Mouse (Mus musculus) heart, postnatal 10 days (tissue): Measurements from ENCODE around the gene Rcan2. TPM values are rescaled to one million over a fixed set of nuclear protein-coding genes. Genes with fewer than 3 reads are reported as not detected.

Experiments used
- DNase-seq, 2 experiments: peaks; one replicate each; pipeline ENCODE4 v3.0.0; 2021
- intact Hi-C: fragments of 180-260 bp; cut with DNase I; formaldehyde crosslinking; loops from one replicate; pipeline ENCODE4 v1.15.1; 2025
- total RNA-seq, 2 experiments: library from RNA; stranded (reverse); gene quantifications; 2 replicates each; pipeline ENCODE4 v1.2.3; 2021

Gene Rcan2
- total RNA-seq: 100 to 1,000 TPM; 209 to 216 TPM

DNA sequence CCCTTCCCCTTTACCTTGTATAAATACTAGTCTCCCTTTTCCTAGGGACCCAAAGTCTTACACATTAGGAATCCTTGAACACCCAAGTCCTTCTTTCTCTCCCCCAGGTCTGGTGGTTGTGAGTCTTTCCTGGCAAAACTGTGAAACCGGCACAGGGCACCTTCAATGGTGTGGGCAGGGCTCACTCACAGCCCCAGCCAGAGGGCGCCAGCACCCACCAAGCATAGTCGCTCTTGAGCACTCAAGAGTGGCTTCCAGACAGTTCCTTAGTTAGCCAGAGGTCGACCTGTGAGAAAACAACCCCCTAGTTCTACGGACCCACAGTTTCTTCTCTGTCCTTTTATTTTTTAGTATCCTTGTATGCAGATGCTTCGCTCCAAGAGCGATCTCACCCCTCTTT lies at the start of gene Rcan2:
Gene Rcan2, plus strand, starts transcription at position 275 of the 400 bp plus-strand sequence.
- intact Hi-C loops: loop anchor here (2.0 to 10.0 kb wide), 4 partner anchors 68 to 334 kb away; no protein-coding TSS in a partner anchor

DNA sequence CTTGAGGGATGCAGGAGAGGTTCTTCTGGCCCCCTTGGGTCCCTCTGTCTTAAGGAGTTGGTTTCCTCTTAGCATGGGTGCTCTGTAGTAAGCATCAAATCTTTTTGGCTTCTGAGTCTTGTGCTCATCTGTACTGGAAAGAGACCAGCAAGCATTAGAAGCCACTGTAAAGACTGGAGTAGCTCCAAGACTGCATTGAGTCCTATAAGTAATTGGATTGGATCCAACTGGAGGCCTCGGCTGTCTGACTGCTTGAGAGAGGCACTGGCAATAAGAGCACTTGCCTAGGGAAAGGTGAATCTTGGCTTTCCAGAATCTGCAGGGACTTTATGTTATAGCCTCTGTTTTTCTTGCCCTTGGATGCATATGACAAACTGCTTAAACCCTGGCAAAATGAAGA lies 48.3 kb upstream of the Rcan2 start:
- DNase-seq: no peak
- intact Hi-C loops: no loop called here

More for the DNA sequence above, at the start of gene Rcan2:
- peak; percentile 76 to 77 for DNase-seq

DNA sequence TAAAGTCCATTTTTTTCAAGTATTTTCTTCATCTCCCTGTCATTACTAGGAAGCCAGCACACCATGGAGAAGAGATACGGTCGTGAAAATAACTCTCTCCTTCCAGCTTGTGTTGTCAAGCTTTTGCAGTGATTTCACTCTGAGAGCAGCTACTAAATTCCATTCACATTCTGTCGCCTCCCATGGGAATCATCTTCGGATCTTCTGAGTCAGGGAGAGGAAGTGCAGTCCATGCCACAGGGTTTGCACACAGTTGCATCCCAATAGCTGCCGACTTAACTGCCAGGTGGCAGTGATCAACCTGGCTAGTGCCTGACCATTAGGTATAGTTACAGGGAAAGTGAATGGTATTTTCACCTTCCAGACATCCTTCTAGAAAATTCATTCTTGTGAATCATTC lies 46.5 kb upstream of the Rcan2 start:
- DNase-seq: peak; percentile 34 to 41
- intact Hi-C loops: no loop called here

DNA sequence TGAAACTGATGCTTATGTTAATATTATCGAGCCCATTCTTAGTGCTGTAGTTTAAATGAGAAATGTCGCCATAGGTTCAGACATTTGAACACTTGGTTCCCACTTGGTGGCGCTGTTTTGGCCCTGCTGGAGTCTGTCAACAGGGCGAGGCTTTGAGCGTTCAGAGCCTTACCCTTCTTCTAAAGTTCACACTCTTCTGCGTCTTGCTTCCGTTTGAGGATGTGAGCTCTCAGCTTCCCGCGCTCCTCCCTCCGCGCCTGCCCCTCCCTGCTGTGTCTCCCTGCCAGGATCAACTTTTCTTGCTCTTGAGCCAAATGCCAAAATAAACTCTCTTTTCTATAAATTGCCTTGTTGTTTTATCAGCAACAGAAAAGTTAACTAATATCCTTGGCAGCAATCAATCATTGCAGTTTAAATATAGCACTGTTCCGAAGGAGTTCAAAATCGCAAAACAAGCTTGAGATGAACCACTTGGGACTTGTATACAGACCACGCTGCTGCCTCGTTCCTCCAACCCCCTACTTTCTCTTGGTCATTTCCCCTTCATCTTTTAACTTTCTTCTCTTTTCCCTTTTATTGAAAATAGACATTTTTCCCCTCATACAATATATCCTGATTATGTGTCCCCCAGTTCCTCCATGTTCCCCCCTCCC lies 42.4 kb upstream of the Rcan2 start:
- DNase-seq: peak; percentile 43 to 54
- intact Hi-C loops: no loop called here

DNA sequence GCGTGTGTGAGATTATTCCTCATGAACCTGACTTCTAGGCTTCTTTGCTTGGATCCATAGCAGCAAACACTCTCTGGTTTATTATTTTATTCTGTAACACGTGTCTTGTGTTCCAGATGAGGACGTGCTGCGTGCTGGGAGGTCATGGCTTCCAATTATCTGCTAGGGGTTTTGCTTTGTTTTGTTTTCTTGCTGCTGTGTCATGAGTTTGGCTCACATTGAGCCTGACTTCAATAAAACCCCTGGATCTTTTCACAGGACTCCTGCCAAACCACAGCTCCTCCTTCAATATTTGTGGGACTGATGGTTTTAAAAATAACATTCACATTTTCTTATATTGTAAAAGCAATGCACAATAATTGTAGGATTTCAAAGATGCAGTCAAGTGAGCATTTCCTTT lies 16.6 kb upstream of the Rcan2 start:
- intact Hi-C loops: loop anchor here (5.0 kb wide), 1 partner anchor 37 kb away; no protein-coding TSS in a partner anchor
- peak; percentile 24 to 33 for DNase-seq

DNA sequence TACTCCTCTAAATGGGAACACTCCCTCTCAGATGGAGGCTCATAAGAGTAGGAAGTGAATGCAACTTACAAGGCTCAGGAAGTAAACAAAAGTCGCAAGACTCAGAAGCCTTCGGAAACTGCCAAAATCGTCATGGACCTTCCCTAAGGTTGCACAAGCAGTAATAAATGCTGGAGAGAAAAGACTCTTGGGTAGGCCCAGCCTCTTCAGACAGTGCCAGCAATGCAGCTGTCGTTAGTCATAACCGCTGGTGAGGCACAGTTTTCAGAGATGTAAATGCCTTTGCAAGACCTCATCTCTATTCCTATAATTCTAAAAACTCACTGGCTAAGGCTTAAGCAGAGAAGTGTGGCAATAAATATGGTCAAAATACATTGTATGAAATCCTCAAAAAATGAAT lies 12.9 kb upstream of the Rcan2 start:
- no peak for DNase-seq
- intact Hi-C loops: no loop called here

DNA sequence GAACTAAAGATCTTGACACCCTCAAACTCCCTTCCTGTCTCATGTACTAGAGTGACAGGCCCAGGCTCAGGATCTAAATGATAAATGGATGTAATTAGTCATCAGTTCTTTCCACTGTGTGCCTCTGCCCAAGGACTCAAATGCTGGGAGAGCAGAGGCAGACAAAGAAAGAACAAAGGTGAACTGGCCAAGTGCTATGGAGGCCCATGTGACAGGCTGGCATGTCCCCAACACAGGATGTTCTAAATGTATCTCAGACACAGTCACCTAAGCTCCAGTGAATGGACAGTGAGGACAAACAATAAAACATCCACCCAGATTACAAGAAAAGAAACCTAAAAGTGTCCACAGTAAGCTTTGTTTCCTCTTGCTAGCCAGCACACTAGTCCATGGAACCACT lies 11.8 kb upstream of the Rcan2 start:
- intact Hi-C loops: no loop called here
- peak in 1 of 2 experiments; percentile 64 for DNase-seq

DNA sequence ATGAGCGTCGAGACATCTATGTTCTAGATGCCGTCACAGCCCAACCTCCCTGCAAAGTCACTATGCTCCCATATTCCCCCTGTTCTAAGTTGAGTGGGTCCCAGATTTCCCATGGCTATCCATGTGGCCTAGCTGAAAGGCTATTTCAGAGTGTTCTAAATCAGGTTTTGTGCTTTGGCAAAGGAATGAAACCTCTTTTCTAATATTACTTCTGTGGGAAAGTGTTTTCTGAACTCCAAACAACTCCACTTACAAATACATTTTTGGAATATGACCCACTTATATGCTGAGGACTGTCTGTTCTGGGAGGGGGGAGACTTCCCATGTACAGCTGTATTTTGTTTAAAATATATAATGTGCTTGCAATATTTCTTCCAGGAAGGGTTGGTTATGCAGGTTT lies 9.4 kb upstream of the Rcan2 start:
- intact Hi-C loops: no loop called here

DNA sequence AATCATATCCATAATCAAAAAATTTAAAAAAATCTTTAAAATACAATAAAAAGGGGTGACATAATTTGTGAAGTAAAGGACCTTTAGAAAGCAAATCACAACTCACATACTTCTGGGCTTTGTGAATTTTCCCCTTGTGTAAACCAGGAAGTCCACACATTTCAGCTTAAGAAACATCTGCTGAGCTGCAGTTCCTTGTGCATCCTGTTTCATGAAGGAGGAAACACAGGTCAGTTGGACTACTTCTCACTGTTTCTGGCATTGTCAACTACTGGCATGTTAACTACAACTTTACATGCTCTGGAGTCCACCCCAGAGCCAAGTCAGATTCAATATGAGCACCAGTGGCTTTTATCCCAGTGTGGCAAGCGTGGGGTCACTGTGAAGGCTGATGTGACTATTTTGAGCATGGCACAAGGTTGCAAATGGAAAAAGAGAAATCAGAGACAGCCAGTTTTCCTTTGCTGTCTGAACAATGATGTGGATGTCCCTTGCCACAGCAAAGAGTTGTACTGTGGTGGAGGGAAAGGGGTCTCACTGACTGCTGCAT lies 6.3 kb upstream of the Rcan2 start:
- intact Hi-C loops: loop anchor here (5.0 kb wide), 1 partner anchor 48 kb away; no protein-coding TSS in a partner anchor
- DNase-seq: peak; percentile 65 to 66

More for the DNA sequence above, 9.4 kb upstream of the Rcan2 start:
- no peak for DNase-seq

DNA sequence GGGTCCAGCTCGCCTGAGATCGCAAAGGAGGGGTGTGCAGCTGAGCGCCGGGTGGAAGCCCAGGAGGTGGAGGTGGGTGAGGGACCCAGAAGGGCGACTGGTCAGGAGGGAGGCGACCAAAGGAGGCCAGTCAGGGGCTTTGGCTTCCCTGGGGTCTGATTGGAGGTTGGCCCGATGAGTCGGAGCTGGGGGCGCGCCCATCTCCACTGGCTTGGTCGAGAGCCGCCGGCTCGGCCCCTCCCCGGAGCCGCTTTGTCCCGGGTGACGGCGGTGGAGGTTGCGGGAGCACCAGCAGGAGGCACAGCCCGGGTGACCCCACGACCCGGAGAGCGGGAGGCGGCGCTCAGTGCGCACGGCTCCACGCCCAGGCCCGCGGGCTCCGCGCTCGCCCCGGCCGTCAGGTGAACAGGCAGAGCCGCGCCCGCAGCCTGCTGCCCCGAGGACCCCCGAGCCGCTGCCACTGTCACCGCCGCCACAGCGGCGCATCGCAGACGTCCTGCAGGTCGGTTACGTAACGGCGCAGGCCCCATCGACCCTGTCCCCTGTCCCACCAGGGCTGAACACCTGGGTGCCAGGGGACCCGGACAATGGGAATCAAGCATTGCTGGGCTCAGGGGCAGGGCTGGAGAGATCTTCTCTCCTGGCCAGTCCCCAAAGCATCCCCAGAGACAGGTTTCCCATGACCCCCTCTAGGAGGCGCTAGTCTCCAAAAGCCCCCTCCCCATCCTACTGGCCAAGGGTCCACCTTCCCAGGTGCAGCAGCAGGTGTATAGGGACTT lies 633 bp downstream of the Rcan2 start:
- intact Hi-C loops: loop anchor here (2.0 to 10.0 kb wide), 5 partner anchors 61 to 333 kb away; no protein-coding TSS in a partner anchor

DNA sequence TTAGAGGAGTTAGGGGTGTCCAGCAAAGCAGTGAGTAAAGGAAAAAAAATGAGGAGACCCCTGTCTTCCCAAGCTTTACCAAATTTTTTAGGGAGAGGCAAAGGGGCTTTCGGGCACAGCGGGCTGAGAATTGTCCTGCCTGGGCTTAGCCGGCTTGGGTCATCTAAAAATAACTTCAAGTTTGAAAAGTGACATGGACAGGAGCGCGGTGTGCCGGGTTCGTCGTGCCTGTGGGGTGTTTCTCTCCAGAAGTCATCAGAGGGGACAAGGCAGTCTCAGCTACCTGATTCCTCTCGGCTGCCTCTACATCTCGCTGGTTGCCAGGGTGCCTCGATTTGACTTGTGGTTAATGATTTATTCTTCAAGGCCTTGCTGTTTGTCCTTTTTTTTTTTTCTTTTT lies 1.3 kb downstream of the Rcan2 start:
- intact Hi-C loops: loop anchor here (2.0 to 10.0 kb wide), 3 partner anchors 60 to 332 kb away; no protein-coding TSS in a partner anchor
- DNase-seq: peak; percentile 51 to 61

More for the DNA sequence above, 633 bp downstream of the Rcan2 start:
- DNase-seq: peak; percentile 87 to 88

DNA sequence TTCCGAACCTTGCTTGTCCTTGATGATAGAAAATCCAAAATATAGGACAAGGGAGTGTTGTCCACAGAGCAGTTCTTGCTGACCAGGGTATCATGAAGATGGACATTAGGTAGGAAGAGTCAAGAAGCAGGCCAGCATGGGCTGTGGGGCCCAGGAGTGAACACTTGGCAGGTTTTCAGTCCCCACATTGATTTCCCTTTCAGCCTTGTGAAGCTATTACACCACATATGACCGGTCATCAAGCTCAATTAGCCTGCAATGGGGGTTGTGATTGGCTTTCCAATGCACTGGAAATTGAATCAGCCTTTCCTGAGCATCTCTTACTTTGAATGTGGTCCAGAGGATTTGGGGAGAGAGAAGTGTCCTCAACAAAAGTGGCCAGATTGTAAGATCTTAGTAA lies 2.0 kb downstream of the Rcan2 start:
- intact Hi-C loops: loop anchor here (2.0 to 10.0 kb wide), 3 partner anchors 60 to 332 kb away; no protein-coding TSS in a partner anchor

DNA sequence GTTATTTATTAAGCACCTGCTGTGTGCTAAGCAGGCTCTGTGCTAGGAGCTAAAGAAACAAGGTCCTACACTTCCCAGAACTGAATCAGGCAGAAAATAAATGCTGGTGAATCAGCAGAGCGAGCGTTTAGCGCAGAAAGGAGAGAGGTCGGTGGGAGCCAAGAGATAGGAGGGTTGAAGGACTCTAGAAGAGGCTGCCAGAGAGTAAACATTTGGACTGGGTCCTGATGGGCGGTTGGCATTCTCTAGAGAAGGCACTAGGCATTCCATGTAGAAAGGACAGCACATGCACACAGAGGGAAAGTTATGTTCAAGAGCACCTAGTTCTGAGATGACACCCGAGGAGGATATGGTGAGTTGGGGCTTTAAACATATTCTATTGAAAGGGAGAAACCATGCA lies 2.6 kb downstream of the Rcan2 start:
- peak; percentile 80 to 81 for DNase-seq
- intact Hi-C loops: loop anchor here (2.0 to 10.0 kb wide), 3 partner anchors 59 to 331 kb away; no protein-coding TSS in a partner anchor

More for the DNA sequence above, 2.0 kb downstream of the Rcan2 start:
- DNase-seq: no peak

DNA sequence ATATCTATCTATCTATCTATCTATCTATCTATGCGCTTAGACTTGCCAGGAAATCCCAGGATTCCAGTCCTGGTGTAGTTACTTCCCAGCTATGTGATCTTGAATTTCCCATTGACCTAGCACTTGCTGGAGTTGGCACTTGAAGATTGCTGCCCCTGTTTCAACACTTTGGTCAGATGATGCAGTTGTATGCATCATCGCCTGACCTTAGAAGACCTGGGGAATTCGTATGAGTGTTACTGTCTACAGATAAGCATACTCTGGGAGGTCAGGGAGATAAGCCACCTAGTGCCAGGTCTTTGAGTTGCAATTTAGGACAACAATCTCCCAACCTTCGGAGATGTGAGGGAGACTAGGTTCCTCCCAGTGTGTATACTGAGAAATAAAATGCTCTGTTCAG lies 5.7 kb downstream of the Rcan2 start:
- DNase-seq: peak in 1 of 2 experiments; percentile 34
- intact Hi-C loops: loop anchor here (10.0 kb wide), 2 partner anchors 228 to 328 kb away; no protein-coding TSS in a partner anchor

DNA sequence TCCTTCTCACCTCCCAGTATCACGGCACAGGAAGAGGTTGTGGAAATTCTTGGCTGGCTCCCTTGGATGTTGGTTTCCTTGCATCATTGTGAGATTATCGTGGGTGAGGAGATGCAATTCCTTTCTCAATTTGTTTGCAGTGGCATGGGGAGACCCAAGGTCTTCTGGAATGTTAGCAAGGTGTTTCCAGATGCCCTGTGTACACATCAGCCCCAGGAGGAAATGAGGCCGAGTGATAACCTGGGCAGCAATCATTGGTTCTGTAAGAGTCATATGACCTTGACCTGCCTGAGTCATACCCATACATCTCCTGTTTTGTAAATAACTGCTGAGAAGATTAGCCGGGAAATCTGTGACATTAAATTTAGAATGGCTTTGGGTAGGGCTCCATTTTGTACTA lies 10.3 kb downstream of the Rcan2 start:
- intact Hi-C loops: no loop called here

DNA sequence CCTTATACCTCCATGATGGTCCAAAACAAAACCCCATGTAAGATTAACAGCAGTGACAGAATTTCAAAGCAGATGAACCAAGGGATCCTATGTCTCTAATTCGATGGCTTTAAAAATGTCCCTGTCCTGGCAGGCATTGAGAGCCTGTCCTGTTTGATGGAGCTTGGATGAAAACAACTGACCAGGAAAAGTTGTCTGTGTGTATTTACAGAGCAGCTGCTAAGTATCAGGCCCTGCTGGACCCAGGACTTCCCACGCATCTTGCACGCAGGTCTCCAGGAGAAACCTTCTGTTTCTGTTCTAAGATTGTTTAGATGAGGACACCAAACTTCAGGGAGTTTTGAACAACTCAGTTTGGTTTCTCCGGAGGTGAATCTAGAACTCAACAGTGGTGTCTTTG lies 14.2 kb downstream of the Rcan2 start:
- intact Hi-C loops: no loop called here
- DNase-seq: no peak

More for the DNA sequence above, 10.3 kb downstream of the Rcan2 start:
- no peak for DNase-seq

DNA sequence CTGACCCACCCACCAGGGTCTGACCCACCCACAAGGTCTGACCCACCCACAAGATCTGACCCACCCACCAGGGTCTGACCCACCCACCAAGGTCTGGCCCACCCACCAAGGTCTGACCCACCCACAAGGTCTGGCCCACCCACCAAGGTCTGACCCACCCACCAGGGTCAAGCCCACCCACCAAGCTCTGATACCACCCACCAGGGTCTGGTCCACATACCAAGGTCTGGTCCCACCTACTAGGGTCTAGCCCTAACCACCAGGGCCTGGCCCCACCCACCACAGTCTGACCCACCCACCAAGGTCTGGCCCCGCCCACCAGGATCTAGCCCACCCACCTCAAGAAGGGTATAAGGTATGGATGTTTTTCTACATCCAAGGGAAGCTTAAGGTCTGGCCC lies 15.3 kb downstream of the Rcan2 start:
- intact Hi-C loops: no loop called here
- no peak for DNase-seq

DNA sequence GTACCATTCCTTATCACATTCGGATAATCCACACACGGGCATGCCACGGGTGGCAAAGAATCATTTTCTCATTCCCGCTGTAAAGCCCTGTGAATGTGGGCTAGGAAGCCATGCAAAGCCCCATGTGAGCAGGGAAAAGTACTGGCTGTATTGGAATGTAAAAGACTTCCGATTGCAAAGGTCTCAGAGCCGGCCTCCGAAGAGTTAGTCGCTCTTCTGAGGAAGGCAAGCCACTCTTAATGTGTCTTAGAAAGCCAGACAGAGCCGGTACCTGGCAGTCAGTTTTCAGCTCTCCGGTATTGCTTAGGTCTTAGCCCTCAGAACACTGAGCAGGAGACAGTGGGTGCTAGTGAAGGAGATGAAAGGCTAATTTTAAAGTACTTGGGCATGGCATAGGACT lies 16.0 kb downstream of the Rcan2 start:
- intact Hi-C loops: no loop called here
- DNase-seq: no peak

DNA sequence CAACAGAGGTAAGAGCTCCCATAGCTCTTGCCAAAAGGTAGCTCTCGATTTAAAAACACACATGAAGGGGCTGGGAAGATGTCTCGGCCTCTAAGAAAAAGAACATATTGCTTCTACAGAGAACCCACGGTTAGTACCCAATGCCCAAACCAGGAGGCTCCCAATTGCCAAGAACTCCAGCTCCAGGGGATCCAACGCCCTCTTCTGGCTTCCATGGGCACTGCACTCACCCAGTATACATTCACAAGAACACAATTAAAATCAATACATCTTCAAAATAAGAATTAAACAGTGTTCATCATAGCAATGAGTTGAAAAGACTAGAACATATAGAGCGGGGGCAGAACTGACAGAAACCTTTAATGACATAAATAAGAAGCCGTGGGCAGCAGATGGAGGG lies 17.2 kb downstream of the Rcan2 start:
- intact Hi-C loops: no loop called here
- DNase-seq: no peak

DNA sequence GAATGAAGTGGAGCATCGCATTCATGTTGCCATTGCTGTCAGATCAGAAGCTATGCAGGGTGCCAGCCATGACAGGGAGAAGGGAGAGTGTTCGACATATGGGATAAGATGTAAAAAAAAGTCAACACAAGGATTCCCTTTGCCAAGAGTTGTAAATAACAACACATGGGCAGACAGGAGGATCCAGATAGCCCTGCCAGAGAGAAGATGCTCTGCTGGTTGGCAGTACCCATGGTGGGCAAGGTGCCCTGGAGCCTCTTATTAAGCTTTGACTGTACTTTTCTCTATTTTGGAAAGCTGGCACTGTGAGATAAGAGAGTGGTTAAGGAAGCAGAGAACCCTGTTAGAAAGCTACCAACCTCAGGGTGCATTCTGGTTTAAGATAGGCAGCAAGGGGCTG lies 19.8 kb downstream of the Rcan2 start:
- intact Hi-C loops: no loop called here
- DNase-seq: no peak

DNA sequence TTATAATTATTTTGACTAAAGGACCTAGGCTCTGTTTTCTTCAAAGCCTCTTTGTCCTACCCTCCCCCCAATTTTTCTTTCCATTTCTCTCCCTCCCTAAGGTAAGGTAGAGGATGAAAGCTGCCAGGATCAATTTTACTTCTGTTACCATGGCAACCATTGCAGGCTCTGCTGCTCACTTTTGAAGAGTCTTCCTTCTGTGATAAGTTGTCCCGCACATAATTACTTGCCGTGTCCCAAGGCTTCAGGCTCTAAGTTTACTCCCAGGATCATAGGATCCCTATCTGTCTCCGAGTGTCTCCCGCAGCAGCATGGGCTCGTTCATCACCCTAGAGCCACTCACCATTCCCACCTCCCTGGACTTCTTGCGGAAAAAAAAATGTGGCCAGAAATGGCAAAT lies 21.1 kb downstream of the Rcan2 start:
- no peak for DNase-seq
- intact Hi-C loops: no loop called here
